Mouse (Mus musculus) liver, embryonic 13.5 days (tissue): Measurements from ENCODE around the gene Bsnd. TPM values are rescaled to one million over a fixed set of nuclear protein-coding genes. Genes with fewer than 3 reads are reported as not detected.

Source experiments
- ATAC-seq: fragments of 200-750 bp; cut with Nextera tagmentation; 2 replicates; pipeline ENCODE4 v1.8.0; 2017; ENCODE audit warnings: low read depth, mild to moderate bottlenecking, moderate number of reproducible peaks, moderate library complexity
- DNase-seq: peaks from one replicate; pipeline ENCODE4 v3.0.0; 2022
- H3K27ac ChIP-seq: fragments of 300-500 bp; sonication (generic); 2 replicates; pipeline ENCODE4 v1.5.1; 2015; ENCODE audit warnings: moderate library complexity, mild to moderate bottlenecking, inconsistent platforms
- H3K27me3 ChIP-seq: fragments of 300-500 bp; sonication (generic); 2 replicates; pipeline ENCODE4 v1.6.1; 2015; ENCODE audit warnings: mild to moderate bottlenecking, inconsistent platforms
- H3K36me3 ChIP-seq: fragments of 300-500 bp; sonication (generic); 2 replicates; pipeline ENCODE4 v1.6.1; 2015; ENCODE audit warnings: mild to moderate bottlenecking, inconsistent platforms
- H3K4me1 ChIP-seq: fragments of 300-500 bp; sonication (generic); replicated peaks from 2 replicates; pipeline ENCODE4 v1.6.1; 2015; ENCODE audit warnings: inconsistent platforms
- H3K4me2 ChIP-seq: fragments of 300-500 bp; sonication (generic); 2 replicates; pipeline ENCODE4 v1.6.1; 2015; ENCODE audit warnings: inconsistent platforms, mild to moderate bottlenecking, moderate library complexity
- H3K4me3 ChIP-seq: fragments of 300-500 bp; sonication (generic); replicated peaks from 2 replicates; pipeline ENCODE4 v1.5.1; 2015; ENCODE audit warnings: mild to moderate bottlenecking, inconsistent platforms
- H3K9ac ChIP-seq: fragments of 300-500 bp; sonication (generic); 2 replicates; pipeline ENCODE4 v1.6.1; 2015; ENCODE audit warnings: mild to moderate bottlenecking, inconsistent platforms
- H3K9me3 ChIP-seq: fragments of 300-500 bp; sonication (generic); replicated peaks from 2 replicates; pipeline ENCODE4 v1.6.1; 2016; ENCODE audit warnings: inconsistent platforms
- WGBS: fragments of 180-500 bp; shearing (Covaris S2); methylation state at CpG from one replicate; pipeline ENCODE4 v1.1.7; 2015; ENCODE audit not compliant: insufficient replicate concordance; 5-methylcytosine and 5-hydroxymethylcytosine counted together
- polyA plus RNA-seq: library from polyadenylated mRNA; unstranded; fragments of >200 nt; fragmentation: Nextera tagmentation; extraction: Ambion mirVana; gene quantifications from 2 replicates; pipeline ENCODE4 v1.2.1, GENCODE M21; 2015

Bsnd gene
- polyA plus RNA-seq, 1 experiment from 2014 or later, result not detected

DNA sequence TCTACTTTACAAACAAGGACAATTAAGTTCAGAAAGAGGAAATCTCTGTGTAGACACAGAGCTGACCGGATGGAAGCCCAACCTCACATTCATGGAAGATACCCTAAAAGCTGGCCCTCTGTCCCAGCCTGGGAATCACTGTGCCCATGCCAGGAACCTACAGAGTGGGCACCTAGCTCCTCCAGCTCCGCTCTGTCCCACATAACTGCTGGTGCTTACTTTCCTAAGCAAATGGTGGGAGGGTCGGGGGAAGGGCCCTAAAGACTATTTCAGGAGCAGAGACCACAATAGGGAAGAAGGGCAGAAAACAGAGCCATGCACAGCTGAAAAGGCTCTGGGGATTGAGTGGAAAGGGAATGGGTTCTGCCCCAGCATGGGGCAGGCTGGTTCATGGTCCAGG, 11.5 kb downstream of the Bsnd start:
- H3K27me3 ChIP-seq, result peaks cover 29% of the 10 kb centered on the region
- 44% methylated on average over 3 of the region's 3 CpGs for WGBS
- DNase-seq (no peak), ATAC-seq (no peak)
- H3K4me2 ChIP-seq, result no peak overlapping the region
- H3K4me1 ChIP-seq, result no peaks in the 10 kb centered on the region
- H3K36me3 ChIP-seq, result no peaks in the 10 kb centered on the region
- no peak overlapping the region for H3K9ac ChIP-seq
- H3K4me3 ChIP-seq, result no peak overlapping the region
- no peak overlapping the region for H3K27ac ChIP-seq
- no peaks in the 10 kb centered on the region for H3K9me3 ChIP-seq

DNA sequence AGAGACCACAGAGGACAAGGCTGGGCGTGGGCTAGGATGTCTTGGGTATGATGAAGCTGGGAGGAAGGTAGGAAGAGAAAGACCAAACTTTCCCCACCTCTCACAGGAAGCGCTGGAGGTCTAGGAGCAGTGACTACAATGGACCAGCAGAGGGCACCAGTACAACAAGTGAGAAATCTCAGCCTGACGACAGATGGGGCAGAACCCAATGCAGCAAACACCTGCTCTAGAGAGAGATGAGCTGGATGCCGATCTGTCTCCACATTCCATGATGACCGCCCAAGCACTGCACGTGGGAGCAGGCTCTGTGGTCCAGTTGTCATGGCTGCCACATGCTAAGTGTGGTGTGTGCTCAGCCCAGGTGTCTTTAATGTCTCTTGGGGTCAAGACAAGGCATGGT, 17.8 kb downstream of the Bsnd start:
- no peaks in the 10 kb centered on the region for H3K27me3 ChIP-seq
- no peak for ATAC-seq
- no peak overlapping the region for H3K4me3 ChIP-seq
- no peak overlapping the region for H3K9ac ChIP-seq
- no peak overlapping the region for H3K4me2 ChIP-seq
- no peak for DNase-seq
- H3K27ac ChIP-seq, result no peak overlapping the region
- H3K36me3 ChIP-seq, result no peaks in the 10 kb centered on the region
- H3K4me1 ChIP-seq, result no peaks in the 10 kb centered on the region; the same call in 1 of the 2 replicates
- H3K9me3 ChIP-seq, result no peaks in the 10 kb centered on the region
- 4% methylated on average over 6 of the region's 6 CpGs for WGBS

DNA sequence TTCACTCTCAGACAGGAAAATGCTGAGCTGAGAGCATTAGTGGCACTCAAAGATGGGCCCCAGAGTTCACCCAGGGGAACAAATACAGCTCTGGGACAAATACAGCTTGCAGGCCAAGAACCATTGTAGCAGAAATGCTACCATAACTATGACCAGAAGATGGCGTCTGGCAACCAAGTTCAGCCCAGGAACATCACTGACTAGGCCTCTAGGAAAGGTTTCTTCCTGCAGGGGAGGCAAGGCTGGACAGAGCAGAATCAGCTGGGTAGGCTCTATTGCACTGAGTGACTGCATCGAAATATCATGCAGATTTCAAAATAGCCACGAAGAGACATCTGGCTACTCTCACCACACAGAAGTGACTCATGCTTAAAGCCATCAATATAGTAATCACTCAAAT, 19.7 kb downstream of the Bsnd start:
- peak; percentile 13 for DNase-seq
- no peak for ATAC-seq
- H3K4me2 ChIP-seq, result no peak overlapping the region

GRCm38 (mm10) chr4:106470921-106471320, 21.2 kb downstream of the Bsnd start:
- WGBS, result 37% methylated on average over 5 of the region's 5 CpGs
- no peaks in the 10 kb centered on the region; the same call in 1 of the 2 replicates for H3K4me1 ChIP-seq
- no peak overlapping the region for H3K4me2 ChIP-seq
- H3K27ac ChIP-seq, result no peak overlapping the region
- DNase-seq, result no peak
- H3K9me3 ChIP-seq, result no peaks in the 10 kb centered on the region
- no peak overlapping the region for H3K9ac ChIP-seq
- no peaks in the 10 kb centered on the region for H3K27me3 ChIP-seq
- H3K36me3 ChIP-seq, result no peaks in the 10 kb centered on the region
- H3K4me3 ChIP-seq, result no peak overlapping the region
- ATAC-seq, result no peak

More for the DNA sequence above, 19.7 kb downstream of the Bsnd start:
- H3K27ac ChIP-seq, result no peak overlapping the region
- no peak overlapping the region for H3K4me3 ChIP-seq
- H3K4me1 ChIP-seq, result no peaks in the 10 kb centered on the region; the same call in 1 of the 2 replicates
- 13% methylated on average over 3 of the region's 3 CpGs for WGBS
- no peaks in the 10 kb centered on the region for H3K36me3 ChIP-seq
- H3K9ac ChIP-seq, result no peak overlapping the region
- no peaks in the 10 kb centered on the region for H3K27me3 ChIP-seq
- no peaks in the 10 kb centered on the region for H3K9me3 ChIP-seq

DNA sequence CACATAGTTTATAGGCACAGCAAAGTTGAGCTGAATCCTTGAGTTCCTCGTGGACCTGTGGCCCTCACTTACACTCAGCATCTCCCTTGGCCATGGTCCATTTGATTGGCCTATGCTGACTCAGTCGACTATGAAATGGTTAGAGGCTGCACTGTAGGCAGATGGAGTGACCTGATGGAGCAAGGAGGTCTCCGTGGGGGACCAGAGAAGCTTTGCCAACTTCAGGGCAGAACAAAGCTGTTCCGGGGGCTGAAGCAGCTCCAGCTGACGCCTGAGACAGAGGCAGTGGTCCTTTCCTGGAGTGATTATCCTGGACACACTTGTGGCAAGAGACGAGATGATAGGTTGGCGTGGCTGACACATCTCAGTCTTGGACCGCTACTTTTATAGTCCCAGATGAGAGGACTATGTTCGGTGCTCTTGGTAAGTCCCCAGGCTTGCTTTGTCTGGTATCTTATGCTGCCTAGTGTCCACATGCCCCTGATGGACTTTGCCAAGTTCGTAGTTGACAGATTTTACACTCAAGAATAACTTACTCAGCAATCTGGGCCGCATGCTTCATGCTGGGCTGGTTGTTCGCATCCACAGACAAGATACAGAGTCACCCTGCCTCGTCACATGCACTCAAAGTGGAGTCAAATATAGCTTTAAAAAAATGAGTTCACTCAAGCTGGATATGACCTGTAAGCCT, 24.5 kb downstream of the Bsnd start:
- Histone ChIP-seq H3K4me2 (no peak overlapping the region), H3K36me3 (no peaks in the 10 kb centered on the region), H3K9ac (no peak overlapping the region), H3K4me1 (no peaks in the 10 kb centered on the region; the same call in 1 of the 2 replicates), H3K27me3 (peaks cover 30% of the 10 kb centered on the region), H3K9me3 (no peaks in the 10 kb centered on the region), H3K27ac (no peak overlapping the region), H3K4me3 (no peak overlapping the region)
- ATAC-seq (no peak), DNase-seq (no peak)
- 63% methylated on average over 13 of the region's 13 CpGs for WGBS

DNA sequence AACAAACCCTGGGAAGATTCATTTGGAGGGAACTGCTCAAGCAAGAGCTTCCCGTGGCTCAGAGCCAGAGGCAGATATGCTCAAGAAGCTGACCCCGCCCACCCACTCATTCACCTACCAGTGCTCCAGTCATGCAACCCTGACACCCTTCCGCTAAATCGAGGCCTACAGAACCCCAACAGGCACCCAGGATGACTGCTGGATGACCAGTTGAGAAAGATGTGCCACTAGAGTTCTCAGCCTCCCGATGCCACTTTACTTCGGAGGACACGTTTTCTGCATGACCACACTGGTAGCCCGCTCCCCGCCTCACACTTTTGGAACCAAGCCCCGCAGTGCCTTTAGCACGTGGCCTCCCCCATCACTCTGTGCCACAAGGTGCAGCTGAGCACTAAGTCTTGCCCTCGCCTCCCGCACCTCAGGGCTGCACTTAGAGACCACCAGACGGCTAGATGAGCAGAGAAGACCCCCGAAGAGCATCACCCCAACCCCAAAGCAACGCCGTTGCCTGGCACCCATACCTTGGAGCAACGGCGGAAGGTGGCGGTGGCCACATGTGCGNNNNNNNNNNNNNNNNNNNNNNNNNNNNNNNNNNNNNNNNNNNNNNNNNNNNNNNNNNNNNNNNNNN, 28.8 kb downstream of the Bsnd start:
- no peak for DNase-seq
- peak overlapping the region; percentile 73 for H3K27ac ChIP-seq

DNA sequence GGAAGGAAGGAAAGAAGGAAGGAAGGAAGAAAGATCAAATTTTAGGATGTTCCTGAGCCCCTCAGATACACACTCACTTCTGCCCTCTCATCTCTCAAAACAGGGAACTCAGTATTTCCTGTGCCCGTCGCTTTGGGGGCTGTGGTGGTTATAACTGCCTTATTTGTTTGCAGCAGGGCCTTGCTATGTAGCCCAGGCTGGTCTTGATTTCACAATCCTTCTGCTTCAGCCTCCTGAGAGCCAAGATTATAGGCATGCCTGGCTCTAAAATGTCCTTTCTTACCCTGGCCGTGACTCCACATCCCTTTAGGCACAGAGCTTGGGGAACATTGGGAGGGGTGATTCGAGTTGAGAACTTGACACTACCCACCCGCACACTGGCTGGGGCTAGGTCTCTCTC, 29.6 kb downstream of the Bsnd start:
- H3K27me3 ChIP-seq, result peaks cover 40% of the 10 kb centered on the region
- DNase-seq (no peak), ATAC-seq (no peak)
- H3K4me1 ChIP-seq, result no peaks in the 10 kb centered on the region
- H3K27ac ChIP-seq, result no peak overlapping the region
- H3K4me2 ChIP-seq, result peak overlapping the region; percentile 43
- H3K9ac ChIP-seq, result peak overlapping the region; percentile 60; the same call in 1 of the 2 replicates
- no peaks in the 10 kb centered on the region for H3K9me3 ChIP-seq
- WGBS, result 34% methylated on average over 5 of the region's 5 CpGs
- peak overlapping the region; percentile 54 for H3K4me3 ChIP-seq
- H3K36me3 ChIP-seq, result no peaks in the 10 kb centered on the region

More for the DNA sequence above, 28.8 kb downstream of the Bsnd start:
- Histone ChIP-seq H3K4me1 (no peaks in the 10 kb centered on the region), H3K4me2 (peak overlapping the region; percentile 43), H3K4me3 (peak overlapping the region; percentile 54), H3K36me3 (no peaks in the 10 kb centered on the region), H3K9ac (peak overlapping the region; percentile 60), H3K9me3 (no peaks in the 10 kb centered on the region), H3K27me3 (peaks cover 40% of the 10 kb centered on the region)
- 30% methylated on average over 21 of the region's 21 CpGs for WGBS
- ATAC-seq, result no peak

DNA sequence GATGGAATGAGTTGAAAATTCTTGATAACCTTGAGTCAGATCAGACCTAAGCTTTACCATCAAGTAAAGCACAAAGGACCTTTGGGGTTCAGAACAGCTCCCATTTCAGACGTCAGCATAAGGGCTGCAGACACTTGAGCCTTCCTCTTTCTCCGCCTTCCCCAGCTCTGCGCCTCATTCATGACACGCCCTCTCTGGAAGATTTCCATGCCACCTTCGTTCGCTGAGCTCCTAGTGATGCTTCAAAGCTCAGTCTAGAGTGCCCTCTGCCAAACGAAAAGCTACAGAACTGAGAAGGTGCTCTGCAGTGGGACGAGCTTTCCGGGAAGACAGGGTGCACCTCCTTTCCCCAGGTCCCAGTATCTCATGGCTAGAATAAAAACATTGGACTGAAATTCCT, 30.1 kb downstream of the Bsnd start:
- Histone ChIP-seq H3K9me3 (no peaks in the 10 kb centered on the region), H3K27me3 (peaks cover 40% of the 10 kb centered on the region), H3K4me2 (peak overlapping the region; percentile 43), H3K27ac (no peak overlapping the region), H3K36me3 (peaks cover 5% of the 10 kb centered on the region; the same call in 1 of the 2 replicates), H3K4me3 (peak overlapping the region; percentile 54), H3K9ac (no peak overlapping the region), H3K4me1 (no peaks in the 10 kb centered on the region)
- 62% methylated on average over 9 of the region's 9 CpGs for WGBS
- no peak for DNase-seq
- ATAC-seq, result no peak

DNA sequence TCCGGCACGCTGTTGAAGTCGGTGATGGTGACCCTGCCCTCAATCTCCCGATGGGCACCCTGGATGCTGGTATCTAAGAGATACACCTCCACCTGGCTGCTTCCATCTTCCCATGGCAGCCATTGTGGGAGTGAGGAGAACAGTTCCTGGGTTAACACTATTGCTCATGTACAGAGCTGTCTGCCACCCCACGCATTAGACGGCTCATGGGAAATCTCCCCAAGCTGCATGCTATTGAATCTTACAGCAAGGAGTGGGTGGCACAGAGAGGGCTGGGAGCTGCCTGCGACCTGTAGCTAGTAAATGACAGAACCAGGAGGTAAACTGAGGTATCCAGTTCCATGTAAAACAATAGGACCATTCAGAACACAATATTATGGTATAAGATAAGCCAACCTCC, 37.5 kb downstream of the Bsnd start:
- Histone ChIP-seq H3K27me3 (no peaks in the 10 kb centered on the region), H3K4me2 (no peak overlapping the region), H3K4me3 (no peak overlapping the region), H3K9me3 (no peaks in the 10 kb centered on the region), H3K27ac (no peak overlapping the region), H3K36me3 (peaks cover 17% of the 10 kb centered on the region; the same call in 1 of the 2 replicates), H3K9ac (no peak overlapping the region), H3K4me1 (peaks cover 14% of the 10 kb centered on the region)
- WGBS, result 73% methylated on average over 7 of the region's 7 CpGs
- no peak for ATAC-seq
- no peak for DNase-seq

- Histone ChIP-seq H3K36me3 (peaks cover 20% of the 10 kb centered on the region), H3K4me3 (no peak overlapping the region), H3K4me2 (no peak overlapping the region), H3K4me1 (peaks cover 24% of the 10 kb centered on the region), H3K9me3 (no peaks in the 10 kb centered on the region), H3K27me3 (no peaks in the 10 kb centered on the region), H3K9ac (no peak overlapping the region), H3K27ac (no peak overlapping the region)
- ATAC-seq (no peak), DNase-seq (no peak)
- WGBS, result 63% methylated on average over 4 of the region's 4 CpGs
These were observed 38.6 kb downstream of the Bsnd start for GRCm38 (mm10) chr4:106453516-106453915.

- H3K9me3 ChIP-seq, result no peaks in the 10 kb centered on the region
- H3K4me2 ChIP-seq, result no peak overlapping the region
- peaks cover 25% of the 10 kb centered on the region for H3K4me1 ChIP-seq
- H3K27ac ChIP-seq, result no peak overlapping the region
- DNase-seq (no peak), ATAC-seq (peak; percentile 26; the same call in 1 of the 2 replicates)
- 61% methylated on average over 5 of the region's 5 CpGs for WGBS
- no peak overlapping the region for H3K9ac ChIP-seq
- H3K36me3 ChIP-seq, result peaks cover 22% of the 10 kb centered on the region
- H3K27me3 ChIP-seq, result no peaks in the 10 kb centered on the region
- H3K4me3 ChIP-seq, result no peak overlapping the region
These were observed 39.0 kb downstream of the Bsnd start for GRCm38 (mm10) chr4:106453108-106453507.

- no peak overlapping the region for H3K4me2 ChIP-seq
- no peaks in the 10 kb centered on the region for H3K27me3 ChIP-seq
- ATAC-seq (no peak), DNase-seq (no peak)
- H3K27ac ChIP-seq, result no peak overlapping the region
- peaks cover 25% of the 10 kb centered on the region for H3K4me1 ChIP-seq
- 64% methylated on average over 7 of the region's 7 CpGs for WGBS
- no peak overlapping the region for H3K4me3 ChIP-seq
- H3K36me3 ChIP-seq, result peaks cover 21% of the 10 kb centered on the region
- H3K9me3 ChIP-seq, result no peaks in the 10 kb centered on the region
- H3K9ac ChIP-seq, result no peak overlapping the region
These were observed 39.7 kb downstream of the Bsnd start for GRCm38 (mm10) chr4:106452401-106452800.
